Mouse (Mus musculus): ENCODE data around the gene Nccrp1. TPM values are rescaled to one million over a fixed set of nuclear protein-coding genes. Genes with fewer than 3 reads are reported as not detected.
"Not testable (repeated sequence)": the region's sequence is repeated elsewhere in the genome, so short reads cannot be mapped to it uniquely, and the experiment has no call there.

Nccrp1 gene
- polyA plus RNA-seq, 1 experiment from 2014 or later, result not detected

GRCm38 (mm10) chr7:28522536-28522935 lies 24.5 kb downstream of the Nccrp1 start, which contains the start of gene Ifnl3:
Gene Ifnl3 (plus strand): TSS chr7:28522836.
- not testable (repeated sequence) for H3K27ac ChIP-seq (ENCODE audit: low read depth, low read length); H3K4me3 ChIP-seq (ENCODE audit: low read depth, low read length); DNase-seq (ENCODE audit: low spot score); H3K4me2 ChIP-seq (ENCODE audit: low read depth, low read length, severe bottlenecking); H3K9ac ChIP-seq (ENCODE audit: low read length); ATAC-seq (replicated peaks; ENCODE audit: low FRiP score); H3K27me3 ChIP-seq (ENCODE audit: control insufficient read depth, insufficient read depth, low read length); H3K4me1 ChIP-seq (replicated peaks; ENCODE audit: control insufficient read depth, insufficient read depth, low read length); H3K9me3 ChIP-seq (ENCODE audit: control insufficient read depth, low read length); H3K36me3 ChIP-seq (ENCODE audit: control insufficient read depth, insufficient read depth, low read length)
- 69% methylated on average over 5 of the region's 6 CpGs for WGBS

- Histone ChIP-seq H3K27me3 (ENCODE audit: control insufficient read depth, insufficient read depth, low read length) (no peaks in the 10 kb centered on the region), H3K4me3 (ENCODE audit: low read depth, low read length) (no peak overlapping the region), H3K36me3 (ENCODE audit: control insufficient read depth, insufficient read depth, low read length) (no peaks in the 10 kb centered on the region), H3K4me2 (ENCODE audit: low read depth, low read length, severe bottlenecking) (no peak overlapping the region), H3K9me3 (ENCODE audit: control insufficient read depth, low read length) (no peaks in the 10 kb centered on the region), H3K4me1 (replicated peaks; ENCODE audit: control insufficient read depth, insufficient read depth, low read length) (no peaks in the 10 kb centered on the region), H3K9ac (ENCODE audit: low read length) (no peak overlapping the region), H3K27ac (ENCODE audit: low read depth, low read length) (no peak overlapping the region)
- 75% methylated on average over 8 of the region's 8 CpGs for WGBS
- no peak for ATAC-seq (replicated peaks; ENCODE audit: low FRiP score)
- no peak for DNase-seq (ENCODE audit: low spot score)
Measured at GRCm38 (mm10) chr7:28511441-28511840, 35.6 kb downstream of the Nccrp1 start.

GRCm38 (mm10) chr7:28510405-28510974 lies 36.6 kb downstream of the Nccrp1 start, which contains the start of gene Ifnl2:
Gene Ifnl2 (minus strand): TSS chr7:28510455.
- not testable (repeated sequence) for H3K9me3 ChIP-seq (ENCODE audit: control insufficient read depth, low read length); H3K27me3 ChIP-seq (ENCODE audit: control insufficient read depth, insufficient read depth, low read length); ATAC-seq (replicated peaks; ENCODE audit: low FRiP score); H3K36me3 ChIP-seq (ENCODE audit: control insufficient read depth, insufficient read depth, low read length); H3K4me2 ChIP-seq (ENCODE audit: low read depth, low read length, severe bottlenecking); H3K9ac ChIP-seq (ENCODE audit: low read length); DNase-seq (ENCODE audit: low spot score); H3K4me1 ChIP-seq (replicated peaks; ENCODE audit: control insufficient read depth, insufficient read depth, low read length); H3K4me3 ChIP-seq (ENCODE audit: low read depth, low read length); H3K27ac ChIP-seq (ENCODE audit: low read depth, low read length)
- WGBS, result 71% methylated on average over 8 of the region's 8 CpGs

GRCm38 (mm10) chr7:28509121-28509520 lies 37.9 kb downstream of the Nccrp1 start:
- not testable (repeated sequence) for H3K27ac ChIP-seq (ENCODE audit: low read depth, low read length); H3K27me3 ChIP-seq (ENCODE audit: control insufficient read depth, insufficient read depth, low read length); H3K9ac ChIP-seq (ENCODE audit: low read length); H3K4me2 ChIP-seq (ENCODE audit: low read depth, low read length, severe bottlenecking); DNase-seq (ENCODE audit: low spot score); H3K36me3 ChIP-seq (ENCODE audit: control insufficient read depth, insufficient read depth, low read length); ATAC-seq (replicated peaks; ENCODE audit: low FRiP score); H3K4me1 ChIP-seq (replicated peaks; ENCODE audit: control insufficient read depth, insufficient read depth, low read length); H3K4me3 ChIP-seq (ENCODE audit: low read depth, low read length); H3K9me3 ChIP-seq (ENCODE audit: control insufficient read depth, low read length)
- 76% methylated on average over 2 of the region's 2 CpGs for WGBS

- H3K4me1 ChIP-seq (replicated peaks; ENCODE audit: control insufficient read depth, insufficient read depth, low read length), result no peaks in the 10 kb centered on the region
- H3K27me3 ChIP-seq (ENCODE audit: control insufficient read depth, insufficient read depth, low read length), result no peaks in the 10 kb centered on the region
- H3K9ac ChIP-seq (ENCODE audit: low read length), result no peak overlapping the region
- peak; percentile 55 for DNase-seq (ENCODE audit: low spot score)
- no peak for ATAC-seq (replicated peaks; ENCODE audit: low FRiP score)
- H3K36me3 ChIP-seq (ENCODE audit: control insufficient read depth, insufficient read depth, low read length), result no peaks in the 10 kb centered on the region
- 10% methylated on average over 5 of the region's 5 CpGs for WGBS
- H3K27ac ChIP-seq (ENCODE audit: low read depth, low read length), result no peak overlapping the region
- no peak overlapping the region for H3K4me2 ChIP-seq (ENCODE audit: low read depth, low read length, severe bottlenecking)
- no peaks in the 10 kb centered on the region for H3K9me3 ChIP-seq (ENCODE audit: control insufficient read depth, low read length)
- no peak overlapping the region for H3K4me3 ChIP-seq (ENCODE audit: low read depth, low read length)
Measured at GRCm38 (mm10) chr7:28505585-28505984, 41.5 kb downstream of the Nccrp1 start.

GRCm38 (mm10) chr7:28495426-28495825 lies 51.6 kb downstream of the Nccrp1 start:
- 79% methylated on average over 11 of the region's 11 CpGs for WGBS
- Histone ChIP-seq H3K27me3 (ENCODE audit: control insufficient read depth, insufficient read depth, low read length) (no peaks in the 10 kb centered on the region), H3K4me1 (replicated peaks; ENCODE audit: control insufficient read depth, insufficient read depth, low read length) (no peaks in the 10 kb centered on the region), H3K9ac (ENCODE audit: low read length) (no peak overlapping the region), H3K4me2 (ENCODE audit: low read depth, low read length, severe bottlenecking) (no peak overlapping the region), H3K9me3 (ENCODE audit: control insufficient read depth, low read length) (no peaks in the 10 kb centered on the region), H3K36me3 (ENCODE audit: control insufficient read depth, insufficient read depth, low read length) (no peaks in the 10 kb centered on the region), H3K4me3 (ENCODE audit: low read depth, low read length) (no peak overlapping the region), H3K27ac (ENCODE audit: low read depth, low read length) (no peak overlapping the region)
- no peak for DNase-seq (ENCODE audit: low spot score)
- no peak for ATAC-seq (replicated peaks; ENCODE audit: low FRiP score)

Small RNAs within 50 kb of the gene (microRNA-seq; reads per million reads assigned to microRNA genes)
- gene Mir7049 (ENCODE audit: insufficient number of aligned reads), result 2.5 reads per million

Other genes starting within 250 kb of the Nccrp1 start
- 43.6 and 50.5 TPM in 2 replicates for gene Dll3, start 245.0 kb downstream of the Nccrp1 start, polyA plus RNA-seq (2014; fragmentation: Nextera tagmentation; extraction: Ambion mirVana)
- gene Timm50, start 235.2 kb downstream of the Nccrp1 start, polyA plus RNA-seq (2014; fragmentation: Nextera tagmentation; extraction: Ambion mirVana), result 222 and 235 TPM in 2 replicates
- gene Supt5, start 208.5 kb downstream of the Nccrp1 start, polyA plus RNA-seq (2014; fragmentation: Nextera tagmentation; extraction: Ambion mirVana), result 97.2 and 104 TPM in 2 replicates
- gene Rps16, start 196.6 kb downstream of the Nccrp1 start, polyA plus RNA-seq (2014; fragmentation: Nextera tagmentation; extraction: Ambion mirVana), result 727 and 782 TPM in 2 replicates
- 81.2 and 81.3 TPM in 2 replicates for gene Plekhg2, start 174.7 kb downstream of the Nccrp1 start, polyA plus RNA-seq (2014; fragmentation: Nextera tagmentation; extraction: Ambion mirVana)
- gene Zfp36, start 167.0 kb downstream of the Nccrp1 start, polyA plus RNA-seq (2014; fragmentation: Nextera tagmentation; extraction: Ambion mirVana), result 4.5 and 5.2 TPM in 2 replicates
- gene Med29, start 154.5 kb downstream of the Nccrp1 start, polyA plus RNA-seq (2014; fragmentation: Nextera tagmentation; extraction: Ambion mirVana), result 40.1 and 46.1 TPM in 2 replicates
- 82.0 and 82.9 TPM in 2 replicates for gene Paf1, start 154.3 kb downstream of the Nccrp1 start, polyA plus RNA-seq (2014; fragmentation: Nextera tagmentation; extraction: Ambion mirVana)
- gene Gmfg, start 109.8 kb downstream of the Nccrp1 start, polyA plus RNA-seq (2014; fragmentation: Nextera tagmentation; extraction: Ambion mirVana), result 4.0 and 4.9 TPM in 2 replicates
- 6.1 and 8.2 TPM in 2 replicates for gene Lrfn1, start 95.3 kb downstream of the Nccrp1 start, polyA plus RNA-seq (2014; fragmentation: Nextera tagmentation; extraction: Ambion mirVana)
- not detected in 2 replicates for gene Ifnl2, start 36.8 kb downstream of the Nccrp1 start, polyA plus RNA-seq (2014; fragmentation: Nextera tagmentation; extraction: Ambion mirVana)
- not detected in 2 replicates for gene Ifnl3, start 24.4 kb downstream of the Nccrp1 start, polyA plus RNA-seq (2014; fragmentation: Nextera tagmentation; extraction: Ambion mirVana)
- gene Sycn, start 6.4 kb downstream of the Nccrp1 start, polyA plus RNA-seq (2014; fragmentation: Nextera tagmentation; extraction: Ambion mirVana), result not detected in 2 replicates
- 40.7 and 41.1 TPM in 2 replicates for gene Samd4b, start 50.9 kb upstream of the Nccrp1 start, polyA plus RNA-seq (2014; fragmentation: Nextera tagmentation; extraction: Ambion mirVana)
- 50.7 and 56.2 TPM in 2 replicates for gene Pak4, start 50.9 kb upstream of the Nccrp1 start, polyA plus RNA-seq (2014; fragmentation: Nextera tagmentation; extraction: Ambion mirVana)
- not detected in 2 replicates for gene Acp7, start 84.1 kb upstream of the Nccrp1 start, polyA plus RNA-seq (2014; fragmentation: Nextera tagmentation; extraction: Ambion mirVana)
- 4.3 and 6.7 TPM in 2 replicates for gene Fbxo27, start 145.6 kb upstream of the Nccrp1 start, polyA plus RNA-seq (2014; fragmentation: Nextera tagmentation; extraction: Ambion mirVana)
- 8.3 and 9.9 TPM in 2 replicates for gene Fbxo17, start 169.6 kb upstream of the Nccrp1 start, polyA plus RNA-seq (2014; fragmentation: Nextera tagmentation; extraction: Ambion mirVana)
- 116 and 131 TPM in 2 replicates for gene Mrps12, start 194.6 kb upstream of the Nccrp1 start, polyA plus RNA-seq (2014; fragmentation: Nextera tagmentation; extraction: Ambion mirVana)
- 35.6 and 37.8 TPM in 2 replicates for gene Sars2, start 194.7 kb upstream of the Nccrp1 start, polyA plus RNA-seq (2014; fragmentation: Nextera tagmentation; extraction: Ambion mirVana)
- gene Ccer2, start 208.9 kb upstream of the Nccrp1 start, polyA plus RNA-seq (2014; fragmentation: Nextera tagmentation; extraction: Ambion mirVana), result not detected in 2 replicates
- 63.5 and 70.2 TPM in 2 replicates for gene Sirt2, start 219.5 kb upstream of the Nccrp1 start, polyA plus RNA-seq (2014; fragmentation: Nextera tagmentation; extraction: Ambion mirVana)
- gene Nfkbib, start 220.3 kb upstream of the Nccrp1 start, polyA plus RNA-seq (2014; fragmentation: Nextera tagmentation; extraction: Ambion mirVana), result 45.6 and 49.9 TPM in 2 replicates
- 2.1 and 2.4 TPM in 2 replicates for gene Rinl, start 241.7 kb upstream of the Nccrp1 start, polyA plus RNA-seq (2014; fragmentation: Nextera tagmentation; extraction: Ambion mirVana)